Mouse (Mus musculus): ENCODE results near the gene Txnrd2.
A peak's percentile ranks its signal among the peaks of the same experiment; 100 is the strongest.

The Txnrd2 gene

GRCm38 (mm10) chr16:18393595-18393994 is 32.6 kb upstream of the Txnrd2 start:
- DNase-seq (ENCODE audit: low spot score in 2 of 2): no peak

- DNase-seq (ENCODE audit: low spot score in 2 of 2): no peak
These were observed 32.1 kb upstream of the Txnrd2 start for GRCm38 (mm10) chr16:18394056-18394455.

- DNase-seq (ENCODE audit: low spot score in 2 of 2): no peak
These were observed 31.2 kb upstream of the Txnrd2 start for GRCm38 (mm10) chr16:18394777-18395619.

GRCm38 (mm10) chr16:18395620-18396036 is 30.6 kb upstream of the Txnrd2 start:
- no peak for DNase-seq (ENCODE audit: low spot score in 2 of 2)

- DNase-seq (ENCODE audit: low spot score in 2 of 2): no peak
These were observed 30.0 kb upstream of the Txnrd2 start for GRCm38 (mm10) chr16:18396201-18396600.

- DNase-seq (ENCODE audit: low spot score in 2 of 2): no peak
These were observed 29.2 kb upstream of the Txnrd2 start for GRCm38 (mm10) chr16:18396791-18397621.

GRCm38 (mm10) chr16:18400028-18400427 is 26.2 kb upstream of the Txnrd2 start:
- DNase-seq (ENCODE audit: low spot score in 2 of 2): no peak

GRCm38 (mm10) chr16:18400472-18401216 is 25.5 kb upstream of the Txnrd2 start:
- DNase-seq (ENCODE audit: low spot score in 2 of 2): no peak

- DNase-seq (ENCODE audit: low spot score in 2 of 2): no peak
These were observed 22.9 kb upstream of the Txnrd2 start for GRCm38 (mm10) chr16:18403285-18403684.

- DNase-seq (ENCODE audit: low spot score in 2 of 2): no peak
These were observed 20.9 kb upstream of the Txnrd2 start for GRCm38 (mm10) chr16:18405091-18405854.

GRCm38 (mm10) chr16:18405876-18406275 is 20.3 kb upstream of the Txnrd2 start:
- DNase-seq (ENCODE audit: low spot score in 2 of 2): no peak

GRCm38 (mm10) chr16:18406293-18406692 is 19.9 kb upstream of the Txnrd2 start:
- no peak for DNase-seq (ENCODE audit: low spot score in 2 of 2)

GRCm38 (mm10) chr16:18407912-18408311 is 18.3 kb upstream of the Txnrd2 start:
- no peak for DNase-seq (ENCODE audit: low spot score in 2 of 2)

GRCm38 (mm10) chr16:18409776-18410175 is 16.4 kb upstream of the Txnrd2 start:
- DNase-seq (ENCODE audit: low spot score in 2 of 2): no peak

- DNase-seq (ENCODE audit: low spot score in 2 of 2): no peak
These were observed 15.8 kb upstream of the Txnrd2 start for GRCm38 (mm10) chr16:18410418-18410817.

- DNase-seq (ENCODE audit: low spot score in 2 of 2): no peak
These were observed 15.0 kb upstream of the Txnrd2 start for GRCm38 (mm10) chr16:18411026-18411649.

- DNase-seq (ENCODE audit: low spot score in 2 of 2): no peak
These were observed 14.2 kb upstream of the Txnrd2 start for GRCm38 (mm10) chr16:18411802-18412476.

GRCm38 (mm10) chr16:18413032-18413816 is 13.0 kb upstream of the Txnrd2 start:
- DNase-seq (ENCODE audit: low spot score in 2 of 2): no peak

GRCm38 (mm10) chr16:18416094-18416761 is 10.0 kb upstream of the Txnrd2 start:
- peak; percentile 54 to 85 for DNase-seq (ENCODE audit: low spot score in 2 of 2)
